Mouse (Mus musculus) cerebellum, adult 11 months (tissue): Measurements from ENCODE around the gene Mgat4e.
A peak's percentile ranks its signal among the peaks of the same experiment; 100 is the strongest.

Source experiments
- DNase-seq: peaks from one replicate; pipeline ENCODE4 v3.0.0; 2022

The Mgat4e gene

DNA sequence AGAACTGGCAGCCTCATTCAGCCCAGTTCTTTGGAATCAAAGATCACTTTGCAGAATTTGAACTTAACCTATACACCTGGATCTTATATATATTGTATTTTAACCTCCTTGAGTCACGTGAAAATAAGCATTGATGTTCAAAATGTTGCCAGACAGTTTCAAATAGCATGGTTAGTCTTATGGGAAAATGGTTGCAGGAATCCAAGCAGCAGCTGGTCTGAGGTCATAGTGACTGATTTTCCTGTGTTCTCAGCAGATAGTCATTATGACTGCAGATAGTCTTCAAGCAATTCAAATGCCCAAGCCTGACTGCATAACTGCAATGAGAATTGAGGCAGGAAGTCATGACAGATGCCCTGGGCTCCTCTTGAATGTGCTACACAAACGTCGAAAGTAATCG lies 37.3 kb downstream of the Mgat4e start:
- no peak for DNase-seq

- no peak for DNase-seq
Measured at GRCm38 (mm10) chr1:134510018-134510417, 39.5 kb downstream of the Mgat4e start.

DNA sequence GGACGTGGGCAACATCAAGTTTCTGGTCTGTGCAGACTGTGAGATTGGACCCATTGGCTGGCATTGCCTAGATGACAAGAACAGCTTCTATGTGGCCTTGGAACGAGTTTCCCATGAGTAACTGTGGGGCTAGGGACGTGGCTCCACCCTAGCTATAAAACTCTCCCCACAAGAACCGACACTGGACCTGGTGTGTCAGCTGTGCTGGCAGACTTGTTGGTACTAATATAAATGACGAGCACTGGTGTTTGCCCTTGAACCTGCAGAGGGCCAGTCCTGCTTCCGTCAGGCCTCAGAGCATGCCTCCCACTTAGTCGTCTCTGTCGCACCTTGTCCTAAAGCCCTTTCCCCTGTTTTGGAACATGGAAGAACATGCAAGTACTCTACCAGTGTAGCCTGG lies 43.3 kb downstream of the Mgat4e start:
- DNase-seq, result no peak

DNA sequence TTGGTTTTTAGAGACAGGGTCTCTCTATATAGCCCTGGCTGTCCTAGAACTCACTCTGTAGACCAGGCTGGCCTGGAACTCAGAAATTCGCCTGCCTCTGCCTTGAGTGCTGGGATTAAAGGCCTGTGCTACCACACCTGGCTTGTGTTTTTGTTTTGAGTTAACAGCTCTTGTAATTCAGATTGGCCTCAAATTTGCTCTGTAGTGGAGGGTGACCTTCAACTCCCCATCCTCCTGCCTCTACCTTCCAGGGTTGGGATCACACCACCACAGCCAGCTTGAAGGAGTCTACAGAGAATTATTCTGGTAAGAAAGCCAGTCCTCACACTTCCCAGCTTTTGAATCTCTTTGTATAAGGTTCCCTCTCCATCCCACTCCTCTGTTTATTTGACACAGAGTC lies 48.6 kb downstream of the Mgat4e start:
- DNase-seq, result no peak

DNA sequence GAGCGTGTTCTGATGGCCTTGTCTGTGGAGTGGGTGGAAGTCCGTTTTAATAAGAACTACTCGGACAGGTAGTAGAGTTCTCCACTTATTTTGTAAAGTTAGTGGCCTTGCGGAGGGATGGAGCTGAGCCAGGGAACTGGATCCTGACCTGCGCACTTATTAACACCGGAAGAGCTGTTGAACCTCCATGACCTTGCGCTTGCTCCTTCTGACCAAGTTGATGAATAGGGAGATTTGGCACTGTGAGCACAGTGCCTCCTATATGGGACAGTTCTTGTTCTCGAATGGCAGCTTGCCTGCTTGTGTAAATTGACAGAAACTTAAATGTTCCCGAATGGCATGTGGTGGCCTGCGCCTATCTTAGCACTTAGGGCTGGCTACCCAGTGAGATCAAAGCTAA lies 53.5 kb downstream of the Mgat4e start:
- DNase-seq, result no peak

DNA sequence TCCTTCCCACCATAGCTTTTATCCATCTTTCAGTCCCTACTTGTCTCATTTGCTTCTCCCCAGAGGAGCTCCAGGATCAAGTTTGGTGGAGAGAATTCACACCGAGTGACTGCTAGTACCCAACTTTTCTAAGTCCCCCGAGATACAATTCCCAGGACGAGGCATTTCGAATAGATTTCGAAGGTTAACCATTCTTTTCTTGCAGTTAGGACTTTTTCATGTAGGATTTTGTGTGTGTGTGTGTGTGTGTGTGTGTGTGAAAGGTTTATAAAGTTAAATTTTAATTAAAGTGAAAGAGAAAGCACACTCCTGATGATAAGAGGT lies 54.3 kb downstream of the Mgat4e start:
- no peak for DNase-seq

GRCm38 (mm10) chr1:134494428-134495215 lies 54.9 kb downstream of the Mgat4e start, which contains the start of gene Rabif:
Gene Rabif (plus strand): TSS chr1:134494648.
- peak; percentile 99 for DNase-seq

- no peak for DNase-seq
Measured at GRCm38 (mm10) chr1:134493956-134494355, 55.5 kb downstream of the Mgat4e start.

DNA sequence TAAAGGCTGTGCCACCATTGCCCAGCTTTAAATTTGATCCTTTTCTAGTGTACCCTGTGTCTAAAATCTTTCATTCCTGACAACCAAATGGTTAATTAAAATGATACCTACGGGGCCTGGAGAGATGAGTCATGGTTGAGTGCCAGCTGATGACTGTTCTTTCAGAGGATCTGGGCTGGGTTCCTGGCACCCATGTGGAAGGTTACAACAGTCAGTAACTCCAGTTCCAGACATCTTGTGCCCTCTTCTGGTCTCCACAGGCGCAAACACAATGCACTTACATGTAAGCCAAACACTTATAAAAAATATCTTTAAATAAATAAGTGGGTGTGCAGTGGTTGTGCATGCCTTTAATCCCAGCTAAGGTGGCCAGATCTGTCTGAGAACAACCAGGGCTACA lies 56.0 kb downstream of the Mgat4e start:
- DNase-seq, result peak; percentile 11

DNA sequence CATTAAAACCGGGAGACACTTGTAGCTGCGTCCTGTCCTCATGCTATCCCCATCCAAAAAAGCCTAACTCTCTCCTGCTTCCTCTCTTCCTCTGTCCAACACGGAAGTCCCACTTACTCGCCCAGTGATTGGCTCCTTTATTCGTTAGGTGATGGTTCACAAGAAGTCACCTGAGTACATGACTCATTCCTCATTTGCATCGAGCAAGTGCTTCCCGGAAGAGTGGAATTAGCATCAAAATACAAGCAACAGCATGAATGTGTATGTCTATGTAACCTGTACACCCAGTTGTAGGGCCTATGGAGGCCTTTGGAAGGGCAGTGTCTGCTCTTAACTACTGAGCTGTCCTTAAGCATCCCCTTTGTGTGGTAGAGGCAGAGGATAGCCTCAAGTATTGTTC lies 57.2 kb downstream of the Mgat4e start:
- DNase-seq, result no peak
